Mouse (Mus musculus) erythroblast, embryonic 14.5 days (primary cell): ENCODE results near the gene Tma16. TPM values are rescaled to one million over a fixed set of nuclear protein-coding genes. Genes with fewer than 3 reads are reported as not detected.
A peak's percentile ranks its signal among the peaks of the same experiment; 100 is the strongest.

Experiments used
- H3K27me3 ChIP-seq: 2 replicates; pipeline ENCODE4 v1.6.1; 2012; ENCODE audit warnings: inconsistent platforms; ENCODE audit not compliant: control insufficient read depth
- H3K36me3 ChIP-seq: 2 replicates; pipeline ENCODE4 v1.6.1; 2012; ENCODE audit warnings: mild to moderate bottlenecking, inconsistent platforms; ENCODE audit not compliant: control insufficient read depth
- H3K4me1 ChIP-seq: 2 replicates; pipeline ENCODE4 v1.6.1; 2012; ENCODE audit warnings: inconsistent platforms; ENCODE audit not compliant: control insufficient read depth
- H3K4me3 ChIP-seq: replicated peaks from 2 replicates; pipeline ENCODE3; 2012; ENCODE audit warnings: moderate library complexity, mild to moderate bottlenecking, inconsistent platforms
- H3K9me3 ChIP-seq: 2 replicates; pipeline ENCODE4 v1.6.1; 2012; ENCODE audit warnings: low read length, inconsistent platforms, mixed read lengths; ENCODE audit not compliant: control insufficient read depth
- GATA1 ChIP-seq: IDR thresholded peaks from 2 replicates; pipeline ENCODE4 v1.6.1; 2012; ENCODE audit warnings: low read length, inconsistent platforms, mixed read lengths
- TAL1 ChIP-seq: IDR thresholded peaks from 3 replicates; pipeline ENCODE4 v1.6.1; 2012; ENCODE audit warnings: low read length, inconsistent platforms, mixed read lengths
- polyA plus RNA-seq: library from polyadenylated mRNA; stranded (reverse); fragments of >175 nt; gene quantifications from 2 replicates; pipeline ENCODE4 v1.2.3, GENCODE M21; 2012

The Tma16 gene
- 0.15 and 0.18 TPM in 2 replicates for polyA plus RNA-seq

DNA sequence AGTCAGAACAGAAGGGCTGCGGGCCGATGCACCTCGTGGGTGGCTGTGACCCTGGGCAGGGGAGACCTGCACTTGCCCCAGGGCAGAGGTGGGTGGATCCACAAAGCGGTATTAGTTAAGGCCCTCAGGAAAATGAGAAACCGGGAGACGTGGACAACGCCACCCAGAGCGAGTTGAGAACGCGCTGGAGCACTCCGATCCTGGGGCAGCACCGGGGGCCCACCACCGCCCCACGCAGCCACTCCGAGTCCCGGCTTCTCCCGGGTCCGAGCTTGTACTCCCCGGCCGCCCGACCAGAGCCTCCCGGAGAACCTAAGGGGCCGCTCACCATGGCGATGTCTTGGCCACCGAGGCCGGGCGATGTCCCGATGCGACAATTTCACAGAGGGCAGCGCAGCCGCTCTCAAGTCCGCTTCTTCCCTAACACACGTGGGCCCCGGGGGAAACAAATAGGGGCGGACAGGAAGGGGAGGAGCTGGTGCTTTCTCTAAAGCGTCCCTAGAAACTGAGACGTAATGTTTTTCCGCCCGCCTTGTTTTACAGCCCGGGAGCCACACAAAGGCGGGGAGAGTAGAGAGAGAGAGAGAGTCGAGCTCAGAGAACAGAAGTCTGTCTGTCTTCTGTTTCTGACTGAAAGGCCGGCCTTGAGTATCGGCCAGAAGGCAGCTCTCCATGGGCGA is at the start of gene Tma16:
TSS of gene Tma16 (minus strand) at position 447 of the 680 bp plus-strand sequence.
- Histone ChIP-seq H3K9me3 (no peaks in the 10 kb centered on the region), H3K27me3 (no peaks in the 10 kb centered on the region), H3K4me1 (peaks cover 13% of the 10 kb centered on the region), H3K36me3 (peaks cover 16% of the 10 kb centered on the region), H3K4me3 (peak within 1 kb of the TSS; percentile 83)
- no peak for TF ChIP-seq GATA1
- TF ChIP-seq TAL1 = no peak

DNA sequence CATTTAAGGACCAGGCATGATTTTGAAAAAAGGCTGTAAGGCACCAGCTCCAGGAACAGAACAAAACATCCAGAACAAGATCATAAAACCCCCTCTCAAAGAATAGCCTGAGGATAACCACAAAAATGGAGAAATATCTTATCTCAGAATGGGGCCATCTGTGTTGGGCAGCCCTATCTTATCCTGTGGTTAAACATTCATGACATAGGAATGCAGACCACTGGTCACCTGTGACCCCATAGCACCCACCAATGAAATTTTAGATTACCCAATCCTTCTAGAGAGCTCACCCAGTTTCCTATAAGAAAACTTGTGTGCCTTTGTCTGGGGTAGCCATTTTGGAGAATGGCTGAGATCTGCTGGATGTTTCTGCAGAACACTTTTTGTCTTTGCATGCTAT is 34.2 kb upstream of the Tma16 start:
- peaks cover 2% of the 10 kb centered on the region; the same call in 1 of the 2 replicates for H3K9me3 ChIP-seq
- H3K36me3 ChIP-seq = no peaks in the 10 kb centered on the region
- H3K4me1 ChIP-seq = no peaks in the 10 kb centered on the region
- H3K4me3 ChIP-seq = no peak overlapping the region
- no peak for TF ChIP-seq GATA1
- no peak for TF ChIP-seq TAL1
- no peaks in the 10 kb centered on the region for H3K27me3 ChIP-seq

DNA sequence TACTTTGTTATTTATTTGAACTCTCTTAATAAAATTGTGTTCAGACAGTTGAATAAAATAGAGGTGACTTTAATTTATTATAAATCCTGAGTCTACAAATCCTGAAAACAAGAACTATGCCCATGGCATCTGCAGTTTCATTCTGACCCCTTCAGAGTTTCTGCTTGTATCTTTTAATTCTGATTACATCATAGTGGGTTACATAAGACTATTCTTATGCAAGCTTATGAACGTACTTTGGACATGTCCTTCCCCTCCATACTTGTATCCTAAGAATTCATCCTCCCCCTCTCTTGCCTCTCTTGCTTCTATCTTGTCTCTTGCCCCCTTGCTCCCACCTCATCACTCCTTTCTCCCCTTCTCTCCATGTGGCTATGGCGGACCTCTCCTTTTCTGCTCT is 32.8 kb upstream of the Tma16 start:
- no peaks in the 10 kb centered on the region for H3K27me3 ChIP-seq
- TF ChIP-seq GATA1 (no peak), TAL1 (no peak)
- H3K9me3 ChIP-seq = peaks cover 2% of the 10 kb centered on the region; the same call in 1 of the 2 replicates
- no peak overlapping the region for H3K4me3 ChIP-seq
- H3K4me1 ChIP-seq = no peaks in the 10 kb centered on the region
- H3K36me3 ChIP-seq = no peaks in the 10 kb centered on the region

DNA sequence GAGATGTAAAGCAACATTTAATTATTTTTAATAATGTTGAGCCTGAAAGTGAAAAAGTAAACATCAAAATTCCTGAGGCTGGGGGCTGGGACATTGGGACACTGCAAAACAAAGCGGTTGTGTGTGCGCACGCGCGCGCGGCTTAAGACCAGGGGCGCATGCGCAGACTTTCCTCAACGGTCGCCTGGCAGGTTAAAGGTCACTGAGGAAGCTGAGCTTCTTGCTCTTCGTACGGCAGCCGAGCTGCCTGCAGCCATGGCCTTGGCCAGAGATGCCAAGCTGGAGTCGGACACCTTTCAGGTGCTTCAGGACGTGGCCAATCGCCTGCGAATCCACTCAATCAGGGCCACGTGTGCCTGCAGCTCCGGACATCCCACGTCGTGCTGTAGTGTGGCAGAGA is 25.2 kb upstream of the Tma16 start, which contains the start of gene Tktl2:
TSS of gene Tktl2 (plus strand) at position 220 of the 400 bp plus-strand sequence.
- no peak within 1 kb of the TSS for H3K4me3 ChIP-seq
- peaks cover 18% of the 10 kb centered on the region for H3K9me3 ChIP-seq
- no peaks in the 10 kb centered on the region for H3K27me3 ChIP-seq
- H3K36me3 ChIP-seq = no peaks in the 10 kb centered on the region
- no peaks in the 10 kb centered on the region for H3K4me1 ChIP-seq
- no peak for TF ChIP-seq GATA1
- no peak for TF ChIP-seq TAL1

DNA sequence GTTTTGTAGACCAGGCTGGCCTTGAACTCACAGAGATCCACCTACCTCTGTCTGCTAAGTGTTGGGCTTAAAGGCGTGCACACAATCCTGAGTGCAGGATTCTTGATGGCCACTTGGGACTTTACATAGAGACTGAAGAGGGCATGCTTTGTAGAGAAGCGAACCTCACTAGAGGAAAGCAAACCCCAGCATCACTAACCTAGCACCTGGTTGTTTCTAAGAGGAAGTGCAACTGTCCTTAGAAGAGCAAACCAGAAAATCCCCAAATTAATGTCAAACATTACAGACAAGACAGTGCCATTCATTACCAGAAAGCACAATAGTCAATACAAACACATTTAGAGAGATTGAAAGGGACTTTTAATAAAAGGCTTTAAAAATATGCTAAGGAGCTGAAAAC is 17.1 kb upstream of the Tma16 start:
- Histone ChIP-seq H3K27me3 (no peaks in the 10 kb centered on the region), H3K4me1 (no peaks in the 10 kb centered on the region)
- TF ChIP-seq TAL1 = no peak
- TF ChIP-seq GATA1 = no peak

DNA sequence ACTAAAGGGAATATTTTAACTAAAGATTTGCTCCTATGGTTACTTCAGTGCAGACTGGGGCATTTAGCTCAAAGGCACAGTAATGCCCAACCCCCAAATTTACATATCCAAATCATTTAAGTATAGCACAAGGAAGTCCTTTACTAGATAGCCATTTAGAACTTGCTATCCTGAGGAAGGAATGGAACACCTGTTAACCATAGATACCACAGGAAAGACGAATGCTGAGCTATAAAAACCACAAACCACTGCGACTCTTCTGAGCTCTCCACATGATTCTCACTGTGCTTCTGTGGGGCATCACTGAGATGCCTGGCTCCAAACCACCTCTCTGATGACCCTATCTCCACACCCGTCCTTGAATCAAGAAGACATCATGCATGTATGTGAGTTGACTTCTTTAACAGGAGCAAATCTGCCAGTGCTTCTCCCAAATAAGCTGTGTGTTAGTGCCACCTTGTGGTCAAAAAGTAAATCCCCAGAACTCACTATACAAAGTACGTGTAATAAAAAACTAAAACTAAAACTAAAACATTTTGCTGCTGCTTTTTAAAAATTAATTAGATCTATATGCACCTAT is 10.8 kb upstream of the Tma16 start:
- no peaks in the 10 kb centered on the region for H3K27me3 ChIP-seq
- no peak overlapping the region for H3K4me3 ChIP-seq
- no peaks in the 10 kb centered on the region for H3K9me3 ChIP-seq
- TF ChIP-seq GATA1 (no peak), TAL1 (no peak)
- no peaks in the 10 kb centered on the region for H3K36me3 ChIP-seq
- H3K4me1 ChIP-seq = no peaks in the 10 kb centered on the region

More for the DNA sequence above, 17.1 kb upstream of the Tma16 start:
- no peaks in the 10 kb centered on the region for H3K36me3 ChIP-seq
- no peak overlapping the region for H3K4me3 ChIP-seq
- no peaks in the 10 kb centered on the region for H3K9me3 ChIP-seq

DNA sequence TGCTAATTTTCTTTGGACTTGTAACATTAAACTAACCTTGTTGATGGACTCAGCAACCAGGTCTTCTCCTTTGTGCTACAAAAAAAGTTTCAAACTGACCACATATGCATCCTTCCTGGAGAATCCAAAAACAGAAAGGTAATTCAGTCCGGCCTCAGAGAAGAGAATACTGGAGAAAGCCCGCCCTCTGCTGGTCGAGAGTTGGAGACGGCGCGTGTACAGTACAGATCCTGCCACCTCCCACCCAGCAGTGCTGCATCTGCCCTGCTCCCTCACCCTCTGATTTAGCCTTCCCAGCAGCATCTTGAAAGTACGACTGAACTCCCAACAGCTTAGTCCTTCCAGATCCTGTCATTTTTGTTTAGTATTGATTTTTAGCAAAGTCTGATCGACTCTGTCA is 9.4 kb upstream of the Tma16 start:
- no peaks in the 10 kb centered on the region for H3K27me3 ChIP-seq
- no peaks in the 10 kb centered on the region for H3K9me3 ChIP-seq
- no peaks in the 10 kb centered on the region for H3K4me1 ChIP-seq
- no peak overlapping the region for H3K4me3 ChIP-seq
- H3K36me3 ChIP-seq = no peaks in the 10 kb centered on the region
- TF ChIP-seq GATA1 (no peak), TAL1 (no peak)

DNA sequence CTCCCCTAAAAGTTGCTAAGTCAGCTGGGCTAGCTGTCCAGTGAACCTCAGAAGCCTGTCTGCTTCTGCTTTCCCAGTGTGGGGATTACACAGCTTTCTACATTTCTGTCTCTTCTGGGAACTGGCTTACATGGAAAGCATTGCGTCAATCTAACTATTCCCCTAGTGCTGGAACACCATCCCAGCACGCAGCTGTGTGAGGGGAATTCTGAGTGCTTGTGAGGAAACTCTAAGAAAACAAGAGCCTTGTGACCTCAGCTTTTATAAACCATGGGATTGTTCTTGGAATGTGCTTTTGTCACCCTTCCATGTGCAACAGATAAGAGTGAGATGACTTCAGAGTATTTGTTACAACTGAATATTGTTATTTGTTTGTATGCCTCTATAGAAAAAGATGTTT is 8.2 kb upstream of the Tma16 start:
- TF ChIP-seq GATA1 (no peak), TAL1 (no peak)
- Histone ChIP-seq H3K4me1 (no peaks in the 10 kb centered on the region), H3K36me3 (no peaks in the 10 kb centered on the region), H3K9me3 (no peaks in the 10 kb centered on the region), H3K27me3 (no peaks in the 10 kb centered on the region), H3K4me3 (no peak overlapping the region)

DNA sequence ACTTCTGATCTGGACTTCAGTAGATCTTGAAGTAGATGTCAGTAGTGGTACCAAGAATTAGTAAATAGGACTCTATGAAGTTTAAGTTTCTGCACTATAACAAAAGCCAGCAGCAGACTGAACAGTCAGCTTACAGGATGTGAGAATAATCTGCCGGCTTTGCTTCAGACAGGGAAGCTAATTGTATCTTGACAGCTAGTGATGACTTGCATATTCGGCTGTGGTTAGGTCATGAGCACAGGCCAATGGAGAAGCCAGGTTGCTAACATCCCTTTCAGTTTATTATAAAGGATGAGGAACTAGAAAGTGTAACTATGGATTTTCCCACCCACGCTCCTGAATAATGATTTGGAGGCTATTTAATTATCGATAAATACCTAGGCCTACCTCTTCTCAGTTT is 4.3 kb upstream of the Tma16 start:
- Histone ChIP-seq H3K4me1 (peaks cover 8% of the 10 kb centered on the region), H3K4me3 (no peak overlapping the region), H3K27me3 (no peaks in the 10 kb centered on the region), H3K36me3 (no peaks in the 10 kb centered on the region), H3K9me3 (no peaks in the 10 kb centered on the region)
- TF ChIP-seq TAL1 = no peak
- no peak for TF ChIP-seq GATA1
